Mouse (Mus musculus) kidney, embryonic 16.5 days (tissue): ENCODE results near the gene Gm10959. TPM values are rescaled to one million over a fixed set of nuclear protein-coding genes. Genes with fewer than 3 reads are reported as not detected.
A peak's percentile ranks its signal among the peaks of the same experiment; 100 is the strongest.

ENCODE experiments used
- ATAC-seq: fragments of 200-750 bp; cut with Nextera tagmentation; 2 replicates; pipeline ENCODE4 v1.8.0; 2017; ENCODE audit warnings: moderate TSS enrichment; ENCODE audit not compliant: low FRiP score, low TSS enrichment
- H3K27ac ChIP-seq: fragments of 300-500 bp; sonication (generic); 2 replicates; pipeline ENCODE4 v1.5.1; 2014; ENCODE audit warnings: low read length
- H3K27me3 ChIP-seq: fragments of 300-500 bp; sonication (generic); 2 replicates; pipeline ENCODE4 v1.6.1; 2014; ENCODE audit warnings: low read length, control low read depth, mixed read lengths; ENCODE audit not compliant: insufficient read depth
- H3K36me3 ChIP-seq: fragments of 300-500 bp; sonication (generic); 2 replicates; pipeline ENCODE4 v1.6.1; 2014; ENCODE audit warnings: low read length, control low read depth, mixed read lengths; ENCODE audit not compliant: insufficient read depth
- H3K4me1 ChIP-seq: fragments of 300-500 bp; sonication (generic); 2 replicates; pipeline ENCODE4 v1.6.1; 2014; ENCODE audit warnings: low read length, control low read depth, mixed read lengths; ENCODE audit not compliant: insufficient read depth
- H3K4me2 ChIP-seq: fragments of 300-500 bp; sonication (generic); replicated peaks from 2 replicates; pipeline ENCODE4 v1.6.1; 2014; ENCODE audit warnings: low read depth, low read length
- H3K4me3 ChIP-seq: fragments of 300-500 bp; sonication (generic); 2 replicates; pipeline ENCODE4 v1.5.1; 2014; ENCODE audit warnings: mild to moderate bottlenecking, low read length
- H3K9ac ChIP-seq: fragments of 300-500 bp; sonication (generic); replicated peaks from 2 replicates; pipeline ENCODE4 v1.6.1; 2014; ENCODE audit warnings: low read length
- H3K9me3 ChIP-seq: fragments of 300-500 bp; sonication (generic); 2 replicates; pipeline ENCODE4 v1.6.1; 2016; ENCODE audit warnings: low read length, control low read depth
- WGBS: fragments of 180-500 bp; shearing (Covaris S2); extraction: QIAGEN DNeasy Blood & Tissue Kit; methylation state at CpG from one replicate; pipeline ENCODE4 v1.1.7; 2014; 5-methylcytosine and 5-hydroxymethylcytosine counted together
- polyA plus RNA-seq: library from polyadenylated mRNA; unstranded; fragments of >200 nt; fragmentation: Nextera tagmentation; extraction: Ambion mirVana; gene quantifications from 2 replicates; pipeline ENCODE4 v1.2.1, GENCODE M21; 2015

The Gm10959 gene
- polyA plus RNA-seq, 1 experiment from 2014 or later: not detected

- Histone ChIP-seq H3K27ac (no peak overlapping the region; the same call in 1 of the 2 replicates), H3K9me3 (no peaks in the 10 kb centered on the region), H3K4me2 (peak overlapping the region; percentile 50), H3K4me3 (peak overlapping the region; percentile 69), H3K4me1 (peaks cover 19% of the 10 kb centered on the region; the same call in 1 of the 2 replicates), H3K36me3 (peaks cover 6% of the 10 kb centered on the region), H3K27me3 (no peaks in the 10 kb centered on the region), H3K9ac (no peak overlapping the region)
- no peak for ATAC-seq
- WGBS: 72% methylated on average over 7 of the region's 7 CpGs
These were observed 4.0 kb upstream of the Gm10959 start for GRCm38 (mm10) chr3:122923147-122923546.

GRCm38 (mm10) chr3:122921676-122922527 lies 2.7 kb upstream of the Gm10959 start:
- ATAC-seq: no peak
- no peak overlapping the region for H3K4me2 ChIP-seq
- peaks cover 4% of the 10 kb centered on the region; the same call in 1 of the 2 replicates for H3K36me3 ChIP-seq
- no peaks in the 10 kb centered on the region for H3K9me3 ChIP-seq
- H3K27me3 ChIP-seq: no peaks in the 10 kb centered on the region
- H3K4me3 ChIP-seq: no peak overlapping the region
- peak overlapping the region; percentile 37; the same call in 1 of the 2 replicates for H3K27ac ChIP-seq
- H3K9ac ChIP-seq: no peak overlapping the region
- H3K4me1 ChIP-seq: peaks cover 19% of the 10 kb centered on the region; the same call in 1 of the 2 replicates
- WGBS: 70% methylated on average over 8 of the region's 8 CpGs

DNA sequence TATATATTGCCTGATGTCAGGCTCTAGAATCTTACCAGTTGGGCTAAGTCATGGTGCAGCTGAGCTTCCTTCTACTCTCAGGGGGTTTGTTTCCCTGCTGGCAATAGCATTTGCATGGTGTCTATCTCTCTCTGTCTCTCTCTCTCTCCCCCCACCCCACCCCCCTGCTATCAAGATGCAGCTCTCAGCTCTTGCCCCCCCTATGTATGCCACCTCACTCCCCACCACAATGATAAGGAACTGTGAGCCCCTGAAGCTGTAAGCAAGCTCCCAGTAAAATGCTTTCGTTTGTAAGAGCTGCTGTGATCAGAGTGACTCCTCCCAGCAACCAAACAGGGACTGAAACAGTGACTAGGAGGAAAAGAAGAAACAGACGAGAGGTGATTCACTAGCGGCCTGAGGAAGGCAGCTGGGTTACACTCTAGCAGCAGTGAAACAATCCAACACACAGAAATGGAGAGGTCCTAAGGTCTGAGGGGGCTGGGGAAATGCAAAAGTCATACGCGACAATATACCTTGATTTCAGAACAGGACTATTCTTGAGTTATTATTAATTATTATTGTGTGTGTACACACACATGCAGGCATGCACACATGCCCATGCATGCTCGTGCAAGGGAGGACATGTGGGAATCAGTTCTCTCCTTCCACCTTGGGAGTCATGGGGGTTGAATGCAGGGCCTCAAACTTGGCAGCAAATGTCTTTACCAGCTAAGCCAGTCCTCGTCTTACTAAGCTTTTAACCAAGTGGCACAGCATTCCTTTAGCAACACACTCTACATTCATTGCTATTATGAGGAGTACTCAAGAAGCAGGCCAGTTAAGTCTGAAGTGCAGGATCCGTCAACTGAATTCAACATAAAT lies 1.6 kb upstream of the Gm10959 start:
- no peaks in the 10 kb centered on the region for H3K36me3 ChIP-seq
- H3K4me3 ChIP-seq: no peak overlapping the region
- no peak overlapping the region; the same call in 1 of the 2 replicates for H3K27ac ChIP-seq
- H3K9ac ChIP-seq: no peak overlapping the region
- no peaks in the 10 kb centered on the region for H3K9me3 ChIP-seq
- peaks cover 13% of the 10 kb centered on the region; the same call in 1 of the 2 replicates for H3K4me1 ChIP-seq
- no peaks in the 10 kb centered on the region for H3K27me3 ChIP-seq
- no peak for ATAC-seq
- H3K4me2 ChIP-seq: no peak overlapping the region
- WGBS: 64% methylated on average over 8 of the region's 8 CpGs

GRCm38 (mm10) chr3:122918672-122919071 lies 488 bp downstream of the Gm10959 start:
- no peaks in the 10 kb centered on the region for H3K27me3 ChIP-seq
- peaks cover 11% of the 10 kb centered on the region; the same call in 1 of the 2 replicates for H3K4me1 ChIP-seq
- H3K9me3 ChIP-seq: no peaks in the 10 kb centered on the region
- no peaks in the 10 kb centered on the region for H3K36me3 ChIP-seq
- ATAC-seq: no peak
- 68% methylated on average over 2 of the region's 2 CpGs for WGBS
- H3K9ac ChIP-seq: no peak overlapping the region
- H3K27ac ChIP-seq: no peak overlapping the region
- no peak overlapping the region for H3K4me2 ChIP-seq
- no peak overlapping the region for H3K4me3 ChIP-seq

DNA sequence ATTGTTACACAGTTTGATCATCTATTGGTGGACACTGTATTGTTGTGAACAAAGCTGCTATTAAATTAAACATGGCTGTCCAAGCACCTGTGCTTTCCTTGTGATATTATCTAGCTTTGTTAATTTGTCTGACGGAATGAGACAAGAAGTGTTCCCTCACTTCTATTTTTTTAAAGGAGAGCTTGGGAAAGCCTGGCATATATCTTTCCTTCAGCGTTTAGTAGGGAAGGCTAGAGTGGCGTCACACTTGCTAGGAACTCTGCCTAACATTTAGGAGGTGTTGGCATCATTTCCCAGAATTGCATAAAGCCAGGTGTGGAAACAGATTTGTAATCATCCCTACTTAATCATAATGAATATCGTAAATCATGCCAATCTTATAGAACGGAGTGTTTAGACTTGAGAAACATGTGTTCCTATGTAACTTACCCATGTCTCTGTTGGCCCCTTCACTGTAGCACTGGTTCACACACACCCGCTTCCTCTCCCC lies 2.9 kb downstream of the Gm10959 start:
- Histone ChIP-seq H3K4me1 (no peaks in the 10 kb centered on the region), H3K27me3 (no peaks in the 10 kb centered on the region), H3K4me3 (no peak overlapping the region), H3K9me3 (no peaks in the 10 kb centered on the region), H3K4me2 (no peak overlapping the region), H3K9ac (no peak overlapping the region), H3K36me3 (no peaks in the 10 kb centered on the region), H3K27ac (no peak overlapping the region)
- ATAC-seq: no peak
- 78% methylated on average over 6 of the region's 6 CpGs for WGBS

GRCm38 (mm10) chr3:122915493-122915892 lies 3.7 kb downstream of the Gm10959 start:
- H3K4me2 ChIP-seq: no peak overlapping the region
- WGBS: 89% methylated on average over 5 of the region's 5 CpGs
- no peak for ATAC-seq
- no peak overlapping the region for H3K4me3 ChIP-seq
- H3K4me1 ChIP-seq: no peaks in the 10 kb centered on the region
- H3K27me3 ChIP-seq: no peaks in the 10 kb centered on the region
- no peaks in the 10 kb centered on the region for H3K9me3 ChIP-seq
- H3K36me3 ChIP-seq: no peaks in the 10 kb centered on the region
- H3K9ac ChIP-seq: no peak overlapping the region
- H3K27ac ChIP-seq: no peak overlapping the region

GRCm38 (mm10) chr3:122907841-122908240 lies 11.3 kb downstream of the Gm10959 start:
- no peak for ATAC-seq
- H3K9me3 ChIP-seq: 0 out of 2 replicates have a peak, but pooled peaks cover 5% of the 10 kb centered on the region
- 88% methylated on average over 2 of the region's 2 CpGs for WGBS
- H3K27ac ChIP-seq: no peak overlapping the region
- no peaks in the 10 kb centered on the region for H3K4me1 ChIP-seq
- no peak overlapping the region for H3K4me2 ChIP-seq
- no peak overlapping the region for H3K9ac ChIP-seq
- H3K27me3 ChIP-seq: no peaks in the 10 kb centered on the region
- H3K36me3 ChIP-seq: no peaks in the 10 kb centered on the region
- H3K4me3 ChIP-seq: no peak overlapping the region

DNA sequence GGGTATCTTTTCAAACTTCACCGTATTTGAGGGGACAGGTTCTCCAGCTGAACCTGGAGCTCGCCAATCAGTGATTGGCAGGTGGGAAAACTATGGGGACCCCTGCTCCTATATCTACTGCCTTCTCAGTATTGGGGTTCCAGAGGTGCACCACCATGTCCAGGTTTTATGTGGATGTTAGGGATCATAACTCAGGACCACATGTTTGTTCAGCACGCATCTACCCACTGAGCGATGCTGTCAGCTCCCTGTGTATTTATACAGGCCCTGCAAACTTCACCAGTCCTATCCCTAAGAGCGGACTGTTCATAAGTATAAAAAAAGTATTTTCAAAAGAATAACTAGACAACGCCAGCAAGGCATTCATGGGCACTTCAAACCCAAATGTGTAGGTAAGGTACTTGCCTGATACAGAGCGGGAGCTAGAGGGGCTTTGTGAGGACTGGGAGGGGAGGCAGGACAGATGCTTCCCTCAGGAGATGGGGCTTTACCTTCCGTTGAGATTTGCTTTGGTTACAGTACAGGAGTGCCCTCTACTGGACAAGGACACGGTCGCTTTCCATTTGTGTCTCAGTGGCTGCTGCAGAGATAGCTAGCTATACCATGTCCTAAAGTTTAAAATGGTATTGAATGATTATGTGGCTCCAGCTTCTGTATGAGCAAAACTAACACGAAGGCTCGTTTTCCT lies 15.3 kb downstream of the Gm10959 start:
- Histone ChIP-seq H3K4me2 (no peak overlapping the region), H3K27ac (no peak overlapping the region), H3K36me3 (no peaks in the 10 kb centered on the region), H3K27me3 (no peaks in the 10 kb centered on the region), H3K4me1 (no peaks in the 10 kb centered on the region), H3K4me3 (no peak overlapping the region), H3K9ac (no peak overlapping the region), H3K9me3 (0 out of 2 replicates have a peak, but pooled peaks cover 5% of the 10 kb centered on the region)
- peak; percentile 70; the same call in 1 of the 2 replicates for ATAC-seq
- 42% methylated on average over 12 of the region's 12 CpGs for WGBS

GRCm38 (mm10) chr3:122898254-122898653 lies 20.9 kb downstream of the Gm10959 start:
- no peaks in the 10 kb centered on the region for H3K9me3 ChIP-seq
- no peak overlapping the region for H3K4me2 ChIP-seq
- H3K27ac ChIP-seq: no peak overlapping the region
- H3K4me1 ChIP-seq: no peaks in the 10 kb centered on the region
- whole genome bisulfite sequencing: 58% methylated on average over 6 of the region's 6 CpGs
- H3K27me3 ChIP-seq: no peaks in the 10 kb centered on the region
- H3K4me3 ChIP-seq: no peak overlapping the region
- H3K36me3 ChIP-seq: no peaks in the 10 kb centered on the region
- H3K9ac ChIP-seq: no peak overlapping the region
- no peak for ATAC-seq
